Mouse (Mus musculus) forebrain, embryonic 10.5 days (tissue): Measurements from ENCODE around the gene March10. TPM values are rescaled to one million over a fixed set of nuclear protein-coding genes. Genes with fewer than 3 reads are reported as not detected.

Experiments
- DNase-seq: peaks from one replicate; pipeline ENCODE4 v3.0.0-alpha.2; 2017; ENCODE audit warnings: low spot score; ENCODE audit errors: extremely low spot score
- H3K27ac ChIP-seq: fragments of 300-500 bp; sonication (generic); 2 replicates; pipeline ENCODE4 v1.5.1; 2016; ENCODE audit warnings: mild to moderate bottlenecking
- H3K27me3 ChIP-seq: fragments of 300-500 bp; sonication (generic); 2 replicates; pipeline ENCODE4 v1.6.1; 2016; ENCODE audit warnings: mild to moderate bottlenecking; ENCODE audit not compliant: poor library complexity, severe bottlenecking
- H3K36me3 ChIP-seq: fragments of 300-500 bp; sonication (generic); replicated peaks from 2 replicates; pipeline ENCODE4 v1.6.1; 2016; ENCODE audit warnings: mild to moderate bottlenecking, moderate library complexity
- H3K4me1 ChIP-seq: fragments of 300-500 bp; sonication (generic); 2 replicates; pipeline ENCODE4 v1.6.1; 2016
- H3K4me3 ChIP-seq: fragments of 300-500 bp; sonication (generic); 2 replicates; pipeline ENCODE4 v1.5.1; 2016; ENCODE audit warnings: mild to moderate bottlenecking, moderate library complexity
- H3K9me3 ChIP-seq: fragments of 300-500 bp; sonication (generic); 2 replicates; pipeline ENCODE4 v1.6.1; 2016; ENCODE audit warnings: mild to moderate bottlenecking, moderate library complexity
- WGBS: fragments of 180-500 bp; shearing (Covaris S2); methylation state at CpG from one replicate; pipeline ENCODE4 v1.1.7; 2016; 5-methylcytosine and 5-hydroxymethylcytosine counted together
- polyA plus RNA-seq: library from polyadenylated mRNA; unstranded; fragments of >200 nt; fragmentation: Nextera tagmentation; extraction: Ambion mirVana; gene quantifications from 2 replicates; pipeline ENCODE4 v1.2.1, GENCODE M21; 2016

Gene March10
- polyA plus RNA-seq, 1 experiment from 2014 or later = 0.09 TPM

GRCm38 (mm10) chr11:105356301-105356700 is 100.2 kb downstream of the March10 start:
- WGBS = 78% methylated on average over 7 of the region's 7 CpGs

GRCm38 (mm10) chr11:105353891-105354280 is 102.6 kb downstream of the March10 start:
- peaks cover 25% of the 10 kb centered on the region for H3K4me1 ChIP-seq

More at GRCm38 (mm10) chr11:105356301-105356700, 100.2 kb downstream of the March10 start:
- no peaks in the 10 kb centered on the region for H3K9me3 ChIP-seq
- 0 out of 2 replicates have a peak, but pooled peaks cover 6% of the 10 kb centered on the region for H3K27me3 ChIP-seq
- H3K4me3 ChIP-seq = no peak overlapping the region
- peaks cover 3% of the 10 kb centered on the region; the same call in 1 of the 2 replicates for H3K36me3 ChIP-seq
- peaks cover 32% of the 10 kb centered on the region for H3K4me1 ChIP-seq
- no peak overlapping the region for H3K27ac ChIP-seq
- DNase-seq = no peak

GRCm38 (mm10) chr11:105352954-105353890 is 103.3 kb downstream of the March10 start:
- H3K4me1 ChIP-seq = peaks cover 25% of the 10 kb centered on the region
- no peak overlapping the region for H3K4me3 ChIP-seq
- H3K36me3 ChIP-seq = peaks cover 31% of the 10 kb centered on the region
- H3K27ac ChIP-seq = peak overlapping the region; percentile 74
- DNase-seq = no peak
- no peaks in the 10 kb centered on the region for H3K27me3 ChIP-seq
- H3K9me3 ChIP-seq = no peaks in the 10 kb centered on the region
- 66% methylated on average over 9 of the region's 9 CpGs for WGBS

More at GRCm38 (mm10) chr11:105353891-105354280, 102.6 kb downstream of the March10 start:
- WGBS = 88% methylated on average over 4 of the region's 4 CpGs
- no peak overlapping the region for H3K27ac ChIP-seq
- H3K4me3 ChIP-seq = no peak overlapping the region
- H3K9me3 ChIP-seq = no peaks in the 10 kb centered on the region
- no peaks in the 10 kb centered on the region for H3K27me3 ChIP-seq
- peaks cover 25% of the 10 kb centered on the region for H3K36me3 ChIP-seq
- no peak for DNase-seq

GRCm38 (mm10) chr11:105352152-105352551 is 104.4 kb downstream of the March10 start:
- Histone ChIP-seq H3K4me1 (peaks cover 32% of the 10 kb centered on the region), H3K27me3 (no peaks in the 10 kb centered on the region), H3K4me3 (no peak overlapping the region), H3K27ac (no peak overlapping the region), H3K36me3 (peaks cover 42% of the 10 kb centered on the region), H3K9me3 (no peaks in the 10 kb centered on the region)
- no peak for DNase-seq
- 81% methylated on average over 8 of the region's 8 CpGs for WGBS

GRCm38 (mm10) chr11:105350643-105351042 is 105.9 kb downstream of the March10 start:
- Histone ChIP-seq H3K27ac (no peak overlapping the region), H3K27me3 (no peaks in the 10 kb centered on the region), H3K4me1 (peaks cover 32% of the 10 kb centered on the region), H3K4me3 (no peak overlapping the region), H3K36me3 (peaks cover 57% of the 10 kb centered on the region), H3K9me3 (no peaks in the 10 kb centered on the region)
- no peak for DNase-seq
- WGBS = 93% methylated on average over 7 of the region's 7 CpGs

GRCm38 (mm10) chr11:105349780-105350324 is 106.7 kb downstream of the March10 start:
- Histone ChIP-seq H3K9me3 (no peaks in the 10 kb centered on the region), H3K4me1 (peaks cover 29% of the 10 kb centered on the region), H3K36me3 (peaks cover 65% of the 10 kb centered on the region), H3K4me3 (no peak overlapping the region), H3K27ac (no peak overlapping the region), H3K27me3 (no peaks in the 10 kb centered on the region)
- WGBS = 93% methylated on average over 19 of the region's 19 CpGs
- DNase-seq = no peak

GRCm38 (mm10) chr11:105348495-105348982 is 108.0 kb downstream of the March10 start:
- Histone ChIP-seq H3K27me3 (no peaks in the 10 kb centered on the region), H3K9me3 (no peaks in the 10 kb centered on the region), H3K36me3 (peaks cover 72% of the 10 kb centered on the region), H3K4me1 (peaks cover 21% of the 10 kb centered on the region), H3K27ac (no peak overlapping the region), H3K4me3 (no peak overlapping the region)
- 92% methylated on average over 9 of the region's 9 CpGs for WGBS
- DNase-seq = no peak

GRCm38 (mm10) chr11:105347162-105348161 is 109.1 kb downstream of the March10 start:
- 69% methylated on average over 28 of the region's 28 CpGs for WGBS
- H3K9me3 ChIP-seq = no peaks in the 10 kb centered on the region
- no peak overlapping the region for H3K4me3 ChIP-seq
- peak; percentile 78 for DNase-seq
- peaks cover 83% of the 10 kb centered on the region for H3K36me3 ChIP-seq
- H3K27me3 ChIP-seq = no peaks in the 10 kb centered on the region
- no peak overlapping the region for H3K27ac ChIP-seq
- peaks cover 13% of the 10 kb centered on the region for H3K4me1 ChIP-seq

- Histone ChIP-seq H3K4me3 (no peak overlapping the region), H3K36me3 (peaks cover 94% of the 10 kb centered on the region), H3K4me1 (peaks cover 7% of the 10 kb centered on the region; the same call in 1 of the 2 replicates), H3K27me3 (no peaks in the 10 kb centered on the region), H3K27ac (no peak overlapping the region), H3K9me3 (no peaks in the 10 kb centered on the region)
- 83% methylated on average over 2 of the region's 2 CpGs for WGBS
- no peak for DNase-seq
Observed at GRCm38 (mm10) chr11:105345284-105345683, 111.3 kb downstream of the March10 start.

GRCm38 (mm10) chr11:105338596-105339390 is 117.7 kb downstream of the March10 start:
- WGBS = 87% methylated on average over 12 of the region's 12 CpGs
- H3K4me3 ChIP-seq = no peak overlapping the region
- peaks cover 83% of the 10 kb centered on the region for H3K36me3 ChIP-seq
- no peaks in the 10 kb centered on the region for H3K9me3 ChIP-seq
- DNase-seq = no peak
- H3K27ac ChIP-seq = no peak overlapping the region
- H3K4me1 ChIP-seq = no peaks in the 10 kb centered on the region; the same call in 1 of the 2 replicates
- H3K27me3 ChIP-seq = no peaks in the 10 kb centered on the region

- Histone ChIP-seq H3K27ac (no peak overlapping the region; the same call in 1 of the 2 replicates), H3K4me1 (peaks cover 16% of the 10 kb centered on the region), H3K27me3 (no peaks in the 10 kb centered on the region), H3K9me3 (no peaks in the 10 kb centered on the region), H3K4me3 (no peak overlapping the region), H3K36me3 (peaks cover 61% of the 10 kb centered on the region)
- 71% methylated on average over 8 of the region's 8 CpGs for WGBS
- DNase-seq = no peak
Observed at GRCm38 (mm10) chr11:105333867-105334670, 122.5 kb downstream of the March10 start.
